Mouse (Mus musculus) retina, embryonic 14.5 days (tissue): Measurements from ENCODE around the gene Sfr1.

ENCODE experiments used
- DNase-seq: peaks from one replicate; pipeline ENCODE4 v3.0.0-alpha.2; 2015; ENCODE audit warnings: low spot score

The Sfr1 gene

DNA sequence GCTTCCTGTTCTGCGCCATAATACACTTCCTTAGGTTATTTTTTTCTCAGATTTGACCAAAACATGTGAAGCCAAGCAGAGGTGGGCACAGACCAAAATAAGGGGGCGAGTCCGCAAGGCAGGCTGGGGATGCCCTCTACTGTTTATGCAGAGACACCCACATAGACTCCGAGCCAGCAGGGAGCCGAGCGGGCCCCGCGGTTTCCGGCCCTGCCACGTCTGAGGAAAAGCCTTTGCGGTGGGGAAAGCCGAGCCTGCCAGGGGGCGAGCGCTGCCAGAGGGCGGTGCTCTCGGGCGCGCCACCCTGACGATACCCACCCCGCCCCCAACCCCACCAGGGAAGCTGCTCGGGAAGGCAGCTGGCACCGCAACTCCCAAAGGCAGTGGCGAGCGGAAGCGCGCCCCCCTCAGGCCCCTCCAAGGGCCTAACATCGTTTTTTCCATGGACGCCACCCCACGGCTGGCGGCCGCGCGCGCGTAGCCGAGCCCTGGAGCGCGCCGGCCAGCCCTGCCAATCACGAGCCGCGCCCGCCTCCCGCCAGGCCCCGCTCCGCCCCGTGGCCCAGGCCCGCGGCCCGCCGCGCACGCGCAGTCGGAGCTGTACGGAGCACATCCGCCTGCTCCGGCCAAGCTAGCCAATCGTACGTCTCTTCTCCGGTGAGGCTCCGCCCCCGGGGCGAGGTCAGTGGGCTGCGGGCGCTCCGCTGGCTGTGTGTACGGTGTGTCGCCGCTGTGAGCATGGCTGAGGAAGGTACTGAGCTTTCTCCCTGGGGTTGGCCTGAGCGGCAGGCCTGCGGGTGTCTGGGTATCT lies at the start of gene Sfr1:
Sfr1 (plus strand) TSS at position 612 of the 811 bp plus-strand sequence.
- DNase-seq, result peak; percentile 98

DNA sequence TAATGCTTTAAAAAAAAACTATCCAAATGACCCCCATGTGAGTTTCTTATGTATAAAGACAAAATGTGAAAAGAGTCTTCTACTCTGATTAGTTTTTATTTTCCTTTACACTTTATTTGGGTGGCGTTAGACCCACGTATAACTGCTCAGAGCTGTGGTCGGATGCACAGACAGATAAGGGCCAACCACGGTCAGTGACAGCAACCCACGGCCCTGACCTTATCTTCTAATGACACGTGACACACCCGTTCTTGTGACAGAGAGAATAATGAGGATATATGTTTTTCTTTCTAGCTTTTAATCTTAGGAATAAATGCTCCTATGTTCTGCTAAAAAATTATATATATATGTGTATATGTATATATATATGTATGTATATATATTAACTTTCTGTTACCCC lies 41.9 kb upstream of the Sfr1 start:
- no peak for DNase-seq

DNA sequence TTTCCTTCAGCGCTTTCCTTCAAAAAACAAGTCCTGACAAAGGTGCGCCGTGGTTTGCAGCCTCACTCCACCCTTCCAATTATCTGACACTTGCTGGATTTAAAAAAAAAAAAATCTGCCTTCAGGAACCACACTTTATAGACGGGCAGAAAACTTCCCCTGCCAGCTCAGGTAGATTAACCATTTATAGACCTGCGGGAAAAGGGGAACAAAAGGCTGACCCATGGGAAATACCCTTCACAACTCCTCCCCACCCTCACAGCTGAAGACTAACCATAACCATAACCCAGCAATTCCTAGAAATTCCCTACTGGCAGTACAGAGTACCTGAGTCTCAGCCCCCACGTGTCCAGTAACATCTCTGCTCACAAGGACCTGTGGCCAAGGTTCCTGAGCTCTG lies 39.5 kb upstream of the Sfr1 start, which contains the start of gene Col17a1:
Col17a1 (minus strand) TSS at position 101 of the 400 bp plus-strand sequence.
- no peak for DNase-seq

DNA sequence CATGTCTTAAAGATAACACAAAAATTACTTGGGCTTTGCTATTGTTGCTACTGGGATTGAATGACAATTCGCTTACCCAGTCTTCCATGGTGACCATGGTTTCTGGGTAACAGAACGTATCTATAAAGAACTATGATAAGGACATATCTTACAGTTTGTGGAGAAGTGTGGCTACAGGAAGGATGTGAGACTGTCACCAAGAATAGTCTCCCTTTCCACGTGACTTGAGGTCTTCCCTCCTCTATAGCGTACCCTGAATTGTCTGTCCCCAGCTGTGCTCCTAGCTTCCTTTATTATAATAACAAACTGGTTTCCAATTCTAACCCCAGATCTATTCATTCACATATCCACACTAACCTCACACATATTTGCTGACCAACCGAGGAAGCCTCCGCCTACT lies 35.8 kb upstream of the Sfr1 start:
- no peak for DNase-seq

DNA sequence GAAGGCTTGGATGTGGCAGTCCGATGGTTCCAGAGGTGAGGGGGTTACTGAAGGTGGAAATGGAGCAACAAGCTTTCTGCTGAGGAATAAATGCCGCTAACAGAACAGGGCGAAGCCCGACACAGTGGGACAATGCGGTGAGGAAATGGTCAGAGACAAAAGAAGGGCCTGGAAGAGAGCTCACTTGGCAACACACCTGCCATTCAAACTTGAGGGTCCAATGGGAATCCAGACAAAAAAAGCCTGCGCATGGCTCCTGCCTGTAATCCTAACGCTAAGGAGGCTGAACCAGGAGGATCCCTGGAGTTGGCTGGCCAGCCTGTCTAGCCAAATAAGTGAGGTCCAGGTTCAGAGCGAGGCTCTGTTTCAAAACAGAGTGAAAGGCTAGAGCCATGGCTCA lies 35.1 kb upstream of the Sfr1 start:
- DNase-seq, result no peak

DNA sequence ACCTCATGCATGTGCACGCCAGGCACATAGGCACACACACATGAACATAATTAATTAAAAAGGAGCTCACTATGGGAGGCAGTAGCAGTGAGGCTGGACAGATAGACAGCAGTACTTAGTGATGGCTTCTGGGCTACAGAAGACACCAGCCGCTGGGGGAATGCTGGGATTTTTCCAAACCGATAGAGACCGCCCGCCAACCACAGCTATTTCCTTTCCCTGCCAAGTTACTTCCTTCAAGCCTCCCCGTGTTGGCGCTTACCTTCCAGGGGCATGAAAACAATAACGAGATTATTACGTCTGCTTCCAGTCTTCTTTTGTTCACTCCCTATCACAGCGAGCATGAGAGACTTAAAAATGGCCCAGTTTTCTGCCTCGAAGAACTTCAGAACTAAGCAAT lies 34.4 kb upstream of the Sfr1 start:
- no peak for DNase-seq

DNA sequence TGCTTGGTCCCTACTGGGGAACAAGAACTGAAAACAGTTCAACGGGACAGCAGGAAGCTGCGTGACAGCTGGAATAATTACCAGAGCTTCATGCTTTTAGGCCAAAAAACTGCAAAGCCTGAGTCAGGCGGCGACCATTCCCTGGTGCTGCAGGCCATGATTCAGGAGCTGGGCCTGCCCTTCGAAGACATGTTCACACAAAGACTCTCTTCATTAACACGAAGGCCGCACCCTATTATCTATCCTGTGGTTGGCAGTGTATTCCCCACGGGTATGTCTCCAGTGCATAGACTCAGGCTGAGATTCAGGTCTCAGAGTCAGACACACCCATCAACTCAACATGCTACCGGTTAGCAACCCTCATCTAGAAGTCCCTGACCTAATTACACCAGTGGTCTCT lies 33.2 kb upstream of the Sfr1 start:
- DNase-seq, result no peak

DNA sequence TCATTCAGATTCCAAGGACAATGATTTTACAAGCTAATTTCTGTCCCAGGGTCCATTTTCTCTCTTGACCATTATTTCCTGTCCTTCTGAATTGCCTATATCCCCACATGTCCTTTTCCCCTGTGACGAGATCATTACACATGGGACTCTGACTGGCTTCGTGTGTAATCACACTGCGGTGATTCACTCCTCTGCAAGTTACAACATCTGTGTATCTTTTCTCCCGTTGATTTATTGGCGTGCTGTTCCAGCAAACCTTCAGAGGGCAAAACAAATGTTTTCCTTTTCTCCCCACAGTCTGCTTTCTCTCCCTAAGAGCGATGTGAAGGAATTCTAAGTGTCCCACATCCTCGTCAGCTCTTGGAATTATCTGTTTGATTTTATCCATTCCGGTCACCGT lies 31.7 kb upstream of the Sfr1 start:
- DNase-seq, result no peak

DNA sequence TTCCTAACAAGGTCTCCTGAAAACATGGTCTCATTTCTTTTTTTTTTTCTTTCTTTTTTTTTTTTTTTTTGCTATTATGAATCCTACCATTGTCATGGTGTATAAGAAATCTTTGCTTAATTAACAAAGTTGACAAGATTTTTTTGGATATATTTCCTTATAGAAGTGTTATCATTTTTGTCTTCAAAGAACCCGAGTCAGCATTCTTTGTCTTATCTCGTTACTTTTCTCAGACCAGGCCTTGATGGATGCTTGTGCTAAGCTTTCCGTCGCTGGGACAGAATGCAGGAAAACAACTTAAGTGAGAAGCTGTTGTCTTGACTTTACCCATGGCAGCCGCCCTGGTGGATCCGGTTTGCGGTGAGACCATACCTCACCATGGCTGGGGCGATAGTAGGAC lies 31.0 kb upstream of the Sfr1 start:
- DNase-seq, result no peak

DNA sequence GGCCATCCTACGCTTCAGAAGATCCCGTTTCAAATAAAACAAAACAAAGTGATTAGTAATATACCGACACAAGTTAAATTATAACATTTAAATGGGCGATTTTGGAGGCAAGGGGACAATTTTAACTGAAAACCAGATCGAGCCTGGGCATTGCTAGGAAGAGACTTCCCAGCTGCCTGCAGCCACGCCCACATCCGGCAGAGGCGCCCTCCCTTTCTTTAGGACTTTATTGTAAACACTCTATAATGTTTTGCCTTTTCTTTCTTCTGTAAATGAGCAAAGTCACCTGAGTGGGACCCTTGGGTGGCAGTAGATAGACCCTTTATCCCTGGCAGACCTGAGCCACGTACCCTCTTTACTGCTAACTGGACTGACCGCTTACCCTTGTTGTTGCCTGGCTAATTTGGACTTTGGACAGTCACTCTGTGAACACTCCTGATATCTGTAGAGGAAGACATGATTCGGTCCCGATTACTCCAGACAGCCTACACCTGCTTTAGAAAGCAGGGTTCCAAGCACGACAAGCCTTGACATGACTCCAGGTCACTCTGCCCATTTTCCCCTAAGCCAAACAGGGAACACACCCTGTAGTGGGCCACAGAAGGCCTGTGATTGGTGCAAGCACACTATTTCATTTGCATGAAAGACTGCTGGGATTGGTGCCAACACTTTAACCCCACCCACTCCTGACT lies 26.3 kb upstream of the Sfr1 start:
- no peak for DNase-seq

DNA sequence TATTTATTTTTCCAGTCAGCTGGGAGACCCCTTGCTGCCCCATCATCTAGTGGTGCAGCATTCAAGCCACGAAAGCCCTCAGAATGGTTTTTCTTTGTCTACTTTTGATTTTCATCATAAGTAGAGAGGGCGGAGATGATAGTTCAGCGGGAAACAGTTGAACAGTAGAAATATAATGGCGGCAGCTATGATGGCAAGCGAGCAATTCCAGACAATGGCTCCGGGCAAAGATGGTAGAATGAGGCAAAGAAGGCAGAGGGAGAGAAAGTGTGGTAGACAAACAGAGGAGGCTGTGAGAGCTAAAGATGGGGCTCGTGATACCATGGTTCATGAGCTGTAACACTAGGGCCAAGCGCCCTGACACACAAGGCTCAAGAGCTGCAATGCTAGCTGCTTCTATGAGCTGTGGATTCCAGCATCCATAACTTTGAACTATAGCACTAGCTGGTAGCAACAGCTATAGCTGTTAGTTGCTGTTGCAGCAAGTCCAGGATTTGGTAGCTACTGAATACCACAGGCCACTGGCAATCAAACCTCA lies 25.6 kb upstream of the Sfr1 start:
- DNase-seq, result no peak

DNA sequence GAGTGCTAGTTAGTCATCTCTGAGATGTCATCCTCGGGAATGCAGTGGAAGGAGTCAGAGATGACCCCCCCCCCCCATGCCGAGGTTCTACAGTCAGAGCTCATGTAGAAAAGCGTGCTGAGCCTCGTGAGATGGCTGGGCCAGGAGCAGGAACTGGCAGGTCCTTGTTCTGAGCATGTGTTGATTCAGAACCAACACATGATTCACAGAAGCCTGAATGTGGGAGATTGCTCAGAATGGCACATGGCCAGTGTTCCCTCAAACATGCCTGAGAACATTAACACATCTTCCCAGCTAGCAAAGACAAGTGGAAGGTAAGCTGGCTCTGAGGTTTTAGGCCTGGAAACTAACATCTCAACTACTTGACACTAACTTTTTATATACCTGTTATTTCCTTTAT lies 21.1 kb upstream of the Sfr1 start:
- no peak for DNase-seq

DNA sequence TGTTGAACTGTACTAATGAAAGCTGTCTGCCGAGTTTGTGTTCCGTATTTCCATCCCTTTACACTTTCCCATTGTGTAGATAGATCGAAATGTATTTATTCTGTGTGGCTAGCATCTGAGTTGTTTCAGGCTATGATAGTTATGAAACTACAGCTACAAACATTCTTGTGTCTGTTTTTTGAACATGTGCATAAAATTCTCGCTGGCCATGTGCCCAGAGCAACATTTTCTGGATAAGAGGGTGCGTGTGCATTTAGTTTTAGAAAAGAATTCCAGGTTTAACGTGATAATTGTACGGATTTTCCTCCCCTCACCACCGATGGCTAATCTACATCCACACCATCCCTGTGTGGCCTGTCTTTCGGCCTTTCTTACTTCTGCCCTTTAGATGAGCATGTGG lies 18.0 kb upstream of the Sfr1 start:
- no peak for DNase-seq

DNA sequence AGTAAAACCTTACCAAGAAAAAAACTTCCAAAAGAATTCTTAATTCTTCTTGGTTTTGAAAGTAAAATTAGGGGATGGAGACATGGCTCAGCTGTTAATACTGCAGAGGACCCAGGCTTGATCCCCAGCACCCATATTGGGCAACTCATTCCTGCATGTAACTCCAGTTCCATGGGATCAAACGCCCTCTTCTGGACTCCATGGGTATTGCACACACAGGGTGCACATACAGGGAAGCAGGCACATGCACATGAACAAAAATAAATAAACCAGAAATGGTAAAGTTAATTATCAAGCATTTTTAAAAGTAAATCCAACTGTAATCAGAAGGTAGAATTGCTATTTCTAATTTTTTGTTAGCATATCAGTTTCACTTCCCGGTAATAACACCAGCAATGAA lies 15.3 kb upstream of the Sfr1 start:
- no peak for DNase-seq

DNA sequence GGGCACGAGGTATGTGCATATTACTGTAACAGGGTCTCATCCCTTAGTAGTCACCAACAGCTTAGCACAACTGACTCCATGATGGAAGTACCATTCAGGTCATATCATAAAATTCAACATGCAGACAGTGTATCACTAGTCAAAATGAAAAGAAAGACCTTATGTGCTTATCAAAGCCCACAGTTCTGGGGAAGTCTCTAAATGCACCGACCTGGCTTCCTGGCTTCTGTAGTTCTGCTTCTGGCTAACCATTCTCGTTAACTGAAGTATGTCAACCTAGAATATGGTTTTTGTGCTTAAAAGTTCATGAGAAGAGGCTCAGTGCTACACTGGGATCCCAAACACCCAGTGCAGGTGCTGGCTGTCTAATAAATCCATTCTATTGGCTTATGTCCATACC lies 12.3 kb upstream of the Sfr1 start:
- DNase-seq, result no peak

DNA sequence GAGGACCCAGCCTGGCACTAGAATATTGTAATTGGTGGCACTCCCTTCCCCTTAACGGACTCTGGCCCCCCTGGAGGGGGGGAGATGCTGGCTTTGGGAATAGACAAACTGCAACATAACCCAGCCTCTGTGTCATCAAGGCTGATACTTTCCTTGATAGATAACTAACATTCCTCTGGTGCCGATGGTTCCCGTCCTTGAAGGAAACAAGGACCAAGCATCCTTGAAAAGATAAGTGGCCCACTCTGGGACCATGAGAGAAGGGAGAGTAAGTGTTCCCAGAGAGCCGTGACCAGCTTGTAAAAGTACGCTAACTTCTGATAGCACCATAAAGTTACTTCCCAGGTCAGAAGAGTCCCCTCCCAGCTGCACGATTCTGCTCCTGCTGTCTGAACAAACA lies 9.0 kb upstream of the Sfr1 start:
- DNase-seq, result no peak

DNA sequence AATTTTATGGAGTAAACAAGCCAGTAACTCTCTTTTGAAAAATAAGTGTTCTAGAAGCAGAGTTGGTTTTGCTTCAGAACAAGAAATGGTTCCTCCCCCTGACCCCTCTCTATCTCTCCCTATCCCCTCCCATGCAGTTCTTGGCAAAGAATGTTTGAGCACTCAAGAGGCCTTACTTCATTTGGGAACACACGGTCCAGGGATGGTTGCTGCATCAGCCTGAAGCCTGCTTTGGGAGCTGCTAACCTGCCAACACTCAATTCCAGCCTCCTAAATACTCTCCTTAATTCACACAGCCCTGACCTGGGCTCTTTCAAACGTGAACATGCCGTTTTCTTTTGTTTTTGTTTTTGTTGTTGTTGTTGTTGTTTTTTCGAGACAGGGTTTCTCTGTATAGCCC lies 6.6 kb upstream of the Sfr1 start:
- DNase-seq, result no peak

DNA sequence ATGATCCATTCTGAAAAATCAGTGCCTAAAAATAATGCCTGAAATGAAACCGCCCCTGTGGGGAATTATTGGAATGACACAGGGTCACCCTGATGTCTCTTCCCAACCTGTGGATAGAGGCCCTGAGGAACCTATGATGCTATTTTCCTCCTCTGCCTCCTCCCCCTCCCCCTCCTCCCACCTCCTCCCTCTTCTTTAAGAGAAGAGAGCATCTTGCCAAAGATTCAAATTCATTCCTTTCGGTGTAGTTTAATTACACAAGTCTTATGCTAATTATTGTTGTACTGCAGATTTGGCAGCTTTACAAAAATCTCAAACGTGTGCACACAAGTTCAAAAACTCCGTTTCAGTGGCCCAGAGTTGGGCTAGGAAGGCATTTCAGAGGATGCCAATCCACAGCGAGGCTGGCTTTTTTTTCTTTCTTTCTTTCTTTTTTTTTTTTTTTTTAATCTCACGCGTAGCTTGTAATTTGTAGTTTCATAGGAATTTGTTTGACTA lies 5.8 kb upstream of the Sfr1 start:
- DNase-seq, result no peak

DNA sequence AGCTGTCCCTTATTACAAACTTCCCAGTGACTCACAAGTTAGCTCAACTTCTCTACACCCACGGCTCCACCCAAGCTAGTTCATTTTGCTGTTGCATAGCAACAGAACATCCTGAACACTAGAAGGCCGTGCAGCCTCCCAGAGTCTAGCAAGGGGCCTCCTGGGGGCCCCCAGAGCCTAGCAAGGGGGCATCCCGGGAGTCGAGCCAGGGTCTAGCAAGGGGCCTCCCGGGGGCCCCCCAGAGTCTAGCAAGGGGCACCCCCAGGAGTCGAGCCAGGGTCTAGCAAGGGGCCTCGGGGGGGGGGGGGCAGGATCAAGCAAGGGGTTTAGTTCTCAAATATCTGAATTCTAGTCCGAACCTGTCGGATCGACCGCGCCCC lies 801 bp upstream of the Sfr1 start:
- DNase-seq, result peak; percentile 86

DNA sequence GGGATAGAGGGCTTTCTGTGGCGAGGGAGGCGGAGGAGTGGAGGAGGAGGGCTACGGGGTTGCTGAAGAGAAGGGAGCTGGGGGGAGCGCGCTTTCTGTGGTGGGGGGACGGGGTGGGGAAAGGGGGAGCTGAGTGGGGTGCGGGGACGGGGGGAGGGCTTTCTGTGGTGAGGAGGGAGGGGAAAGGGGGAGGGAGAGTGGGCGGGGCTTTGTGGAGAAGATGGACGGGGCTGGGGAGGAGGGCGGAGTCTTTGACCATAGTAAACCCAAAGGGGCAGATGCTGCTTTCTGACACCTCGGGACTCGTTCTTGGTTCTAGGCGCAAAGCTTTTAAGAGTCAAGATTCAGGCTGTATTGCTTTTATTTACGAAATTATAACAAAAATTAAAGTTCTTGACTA lies 449 bp downstream of the Sfr1 start:
- DNase-seq, result peak; percentile 83

DNA sequence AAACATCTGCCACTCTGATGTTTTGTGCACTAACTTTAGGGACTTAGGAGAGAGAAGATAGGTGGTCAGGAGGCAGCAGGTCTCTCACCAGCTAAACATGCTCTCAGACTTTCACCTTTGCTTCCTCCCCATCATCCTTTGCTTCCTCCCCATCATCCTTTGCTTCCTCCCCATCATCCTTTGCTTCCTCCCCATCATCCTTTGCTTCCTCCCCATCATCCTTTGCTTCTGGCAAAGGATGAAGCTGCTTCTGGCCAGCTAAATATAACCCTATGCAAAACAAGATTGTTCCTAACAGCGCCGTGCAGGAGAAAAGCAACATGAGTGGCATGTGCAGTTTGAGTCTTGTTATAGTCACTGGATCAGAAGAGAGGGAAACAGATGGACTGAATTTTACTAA lies 15.6 kb downstream of the Sfr1 start:
- DNase-seq, result no peak

DNA sequence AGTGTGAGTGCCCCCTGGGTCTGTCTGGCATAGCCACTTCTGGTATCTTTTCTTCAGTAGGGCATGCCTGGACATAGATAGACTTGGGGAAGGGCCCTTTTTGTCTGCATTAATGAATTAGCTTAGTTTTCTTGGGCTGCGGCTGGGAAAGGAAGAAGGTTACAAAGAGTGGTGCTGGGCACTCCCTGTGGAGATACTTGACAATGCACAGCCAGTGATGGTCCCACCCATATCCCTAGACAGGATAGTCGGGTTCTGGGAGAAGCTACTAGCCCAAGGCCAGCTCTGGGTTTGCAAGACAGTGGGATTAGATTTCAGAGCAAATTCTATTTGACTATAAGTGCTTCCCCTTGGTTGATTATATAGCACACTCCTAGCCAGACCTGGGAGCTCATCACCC lies 17.5 kb downstream of the Sfr1 start:
- no peak for DNase-seq

DNA sequence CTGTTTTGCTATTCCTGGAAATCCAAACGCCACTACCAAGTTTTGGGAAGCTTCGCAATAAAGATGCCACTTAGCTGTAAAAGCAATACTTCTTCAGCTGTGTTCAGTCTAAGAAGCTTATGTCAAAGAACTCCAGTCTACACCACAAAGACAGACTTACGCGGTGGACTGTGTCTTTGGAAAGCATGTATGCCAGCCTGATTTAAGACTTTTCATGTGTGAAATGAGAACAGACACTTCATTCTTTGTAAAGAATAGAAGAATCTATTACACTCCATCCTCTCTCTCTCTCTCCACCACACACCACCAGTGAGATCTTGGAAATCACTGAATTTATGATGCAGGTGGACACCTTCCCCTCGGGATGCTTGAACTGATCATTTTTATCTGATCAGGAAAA lies 18.9 kb downstream of the Sfr1 start:
- DNase-seq, result peak; percentile 76
